Mouse (Mus musculus) gastrocnemius, adult 18-20 months (tissue): Measurements from ENCODE around the gene Iapp. TPM values are rescaled to one million over a fixed set of nuclear protein-coding genes. Genes with fewer than 3 reads are reported as not detected.
"Not testable (repeated sequence)": the region's sequence is repeated elsewhere in the genome, so short reads cannot be mapped to it uniquely, and the experiment has no call there.

Experiments used
- DNase-seq: peaks from one replicate; pipeline ENCODE4 v3.0.0; 2021; ENCODE audit warnings: low spot score
- long read RNA-seq, 2 experiments: library from polyadenylated mRNA; stranded (forward); transcript quantifications; one replicate each; pipeline ENCODE4 v2.0.0; 2021
- total RNA-seq, 2 experiments: library from RNA; stranded (reverse); gene quantifications; 2 replicates each; pipeline ENCODE4 v1.2.3; 2021

Gene Iapp
- not detected for total RNA-seq
- long read RNA-seq, experiment 1, result 0 reads
- long read RNA-seq, experiment 2, result 0 reads

DNA sequence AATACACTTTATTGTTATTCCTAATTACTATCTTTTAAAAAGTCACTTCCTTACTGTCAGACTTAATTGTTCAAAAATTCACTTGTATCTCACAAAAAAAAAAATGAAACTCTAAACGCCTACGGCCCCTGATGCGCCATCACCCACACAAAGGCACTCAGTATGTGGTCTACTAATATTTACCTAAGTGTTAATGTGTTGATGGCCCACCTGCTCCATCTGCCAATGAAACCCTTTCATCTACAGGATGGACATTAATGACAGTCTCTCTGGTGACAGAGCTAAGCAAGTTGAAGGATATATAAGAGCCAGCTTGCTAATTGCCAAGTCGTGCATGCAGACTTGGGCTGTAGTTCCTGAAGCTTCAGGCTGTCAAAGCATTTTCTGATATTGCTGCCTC is at the start of gene Iapp:
Iapp (plus strand) TSS at position 326 of the 400 bp plus-strand sequence.
- no peak for DNase-seq

DNA sequence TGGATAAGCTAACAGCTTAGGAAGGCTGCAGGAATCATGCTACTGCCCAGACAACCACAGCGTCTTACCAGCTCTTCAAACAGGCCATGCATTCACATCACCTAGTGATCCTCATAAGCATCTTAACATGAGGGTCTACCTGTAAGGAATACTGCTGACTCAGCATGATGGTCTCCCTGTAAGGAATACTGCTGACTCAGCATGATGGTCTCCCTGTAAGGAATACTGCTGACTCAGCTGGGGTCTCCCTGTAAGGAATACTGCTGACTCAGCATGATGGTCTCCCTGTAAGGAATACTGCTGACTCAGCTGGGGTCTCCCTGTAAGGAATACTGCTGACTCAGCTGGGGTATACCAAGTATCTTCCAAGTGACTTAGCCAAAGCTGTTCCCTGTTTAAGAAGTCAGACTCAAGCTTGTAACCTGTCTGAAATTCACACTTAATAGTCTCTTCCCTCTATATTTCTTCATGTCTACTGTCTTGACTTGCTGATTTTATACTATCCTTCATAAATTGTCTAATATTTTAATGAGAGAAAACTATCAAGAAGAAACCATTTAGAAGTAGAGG is 47.4 kb upstream of the Iapp start:
- not testable (repeated sequence) for DNase-seq

DNA sequence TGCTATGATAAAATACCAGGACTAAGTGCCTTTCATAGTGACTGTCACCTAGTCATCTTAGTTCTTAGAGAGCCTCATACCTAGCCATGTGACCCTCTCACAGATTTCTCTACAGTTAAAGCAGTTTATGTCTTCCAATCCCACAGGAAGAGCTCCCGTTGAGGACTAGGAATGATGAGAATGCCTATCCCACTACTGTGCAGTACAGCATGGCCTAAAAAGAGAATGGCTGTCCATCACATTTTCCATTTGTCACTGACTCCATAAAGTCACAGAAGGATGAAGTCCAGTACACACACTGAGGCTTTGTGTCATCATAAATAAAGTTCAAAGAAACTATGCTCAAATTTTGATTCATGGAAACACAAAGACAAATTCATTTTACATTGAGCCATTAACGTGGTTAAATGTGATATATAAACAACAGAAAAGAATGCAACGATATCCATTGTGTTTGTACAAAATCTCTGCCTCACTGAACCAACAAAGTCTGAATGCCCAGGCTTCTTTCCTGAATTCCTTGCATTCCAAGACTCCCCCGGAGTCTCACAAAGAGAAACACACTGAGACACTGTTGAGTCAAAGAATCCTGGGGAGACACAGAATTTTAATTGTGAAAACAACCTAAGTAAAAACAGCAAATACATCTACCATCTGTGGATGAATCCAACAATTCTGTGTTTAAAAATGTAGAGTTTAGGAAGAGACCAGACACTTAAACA is 22.3 kb upstream of the Iapp start:
- DNase-seq, result no peak

DNA sequence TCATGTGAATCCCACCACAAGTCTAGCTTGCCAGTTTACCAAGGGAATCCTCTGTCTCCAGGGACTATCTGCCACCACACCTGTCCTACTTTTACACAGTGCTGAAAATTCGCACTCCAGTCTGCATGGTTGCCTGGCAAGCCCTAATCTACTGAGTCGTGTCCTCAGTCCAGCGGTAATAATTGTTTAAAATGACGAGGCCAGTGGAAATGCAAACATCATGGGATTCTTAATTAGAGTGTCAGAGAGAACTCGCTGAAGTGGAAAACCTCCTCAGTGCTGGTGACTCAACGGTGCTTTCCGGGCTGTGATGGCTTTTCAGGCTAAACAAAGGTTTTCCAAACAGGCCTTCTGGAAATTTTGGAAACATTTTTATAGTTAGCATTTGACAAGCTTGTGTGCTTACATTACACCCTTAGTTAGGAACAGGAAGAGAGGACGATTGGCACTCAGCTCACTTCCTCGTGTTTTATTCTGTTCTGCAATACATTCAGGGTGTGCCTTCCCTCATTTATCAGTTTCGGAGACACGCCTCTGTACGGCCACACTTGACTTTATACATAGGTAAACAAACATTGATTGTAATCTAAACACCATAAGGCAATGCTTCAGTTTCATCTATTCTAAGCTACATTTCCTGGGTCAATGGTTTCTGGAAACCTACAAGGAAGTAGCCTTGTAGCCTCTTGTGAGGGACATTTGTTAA is 8.7 kb upstream of the Iapp start:
- DNase-seq, result no peak

DNA sequence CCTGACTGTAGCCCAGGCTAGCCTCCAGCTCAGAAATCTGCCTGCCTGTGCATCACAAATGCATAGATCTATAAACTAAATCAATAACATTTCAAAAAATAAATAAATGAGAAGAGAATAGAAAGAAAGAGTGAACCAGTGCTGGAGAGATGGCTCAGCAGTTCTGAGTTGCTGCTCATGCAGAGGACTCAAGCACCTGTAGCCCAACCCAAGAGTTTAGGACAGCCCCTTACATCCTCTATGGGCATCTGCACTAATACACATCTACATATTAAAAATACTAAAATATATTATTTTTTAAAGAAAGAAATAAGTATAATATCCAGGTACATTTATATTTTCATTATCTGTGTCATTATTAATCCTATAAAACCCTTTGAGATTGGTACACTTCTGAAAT is 6.9 kb downstream of the Iapp start:
- DNase-seq, result no peak

DNA sequence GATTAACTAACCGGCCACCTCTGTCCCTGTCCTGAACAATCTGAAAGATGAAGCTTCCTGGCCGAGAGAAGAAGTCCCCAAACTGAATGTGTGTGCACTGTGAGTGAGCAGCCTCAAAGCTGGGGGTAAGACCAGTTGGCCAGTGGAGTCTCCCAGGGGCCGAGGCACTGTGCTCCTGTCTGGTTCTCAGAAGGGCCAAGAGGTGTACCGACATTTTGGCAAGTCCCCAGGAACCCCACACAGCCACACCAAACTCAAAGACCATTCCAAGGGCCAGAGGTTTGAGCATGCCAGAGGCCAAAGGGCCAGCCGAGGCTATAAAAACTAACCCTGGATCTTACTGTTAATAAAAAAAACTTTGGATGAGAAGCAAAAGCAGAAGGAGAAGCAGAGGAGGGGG is 16.1 kb downstream of the Iapp start:
- DNase-seq, result no peak

DNA sequence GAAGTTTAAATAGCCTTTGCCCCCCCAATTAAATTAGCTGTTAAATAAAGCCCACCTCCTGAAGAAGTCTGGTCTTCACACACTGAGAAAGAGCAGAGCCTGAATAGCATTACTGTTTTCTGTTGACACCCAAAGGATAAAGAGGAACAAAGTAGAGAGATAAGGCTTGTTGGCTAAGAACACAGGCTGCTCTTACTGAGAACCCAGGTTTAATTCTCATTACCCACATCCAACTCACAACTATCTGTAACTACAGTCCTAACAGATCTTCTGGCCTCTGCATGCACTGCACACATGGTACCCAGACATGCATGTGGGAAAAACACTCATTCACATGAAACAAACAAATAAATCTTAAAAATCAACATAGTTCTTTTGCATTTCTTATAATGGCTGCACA is 18.9 kb downstream of the Iapp start:
- DNase-seq, result no peak

DNA sequence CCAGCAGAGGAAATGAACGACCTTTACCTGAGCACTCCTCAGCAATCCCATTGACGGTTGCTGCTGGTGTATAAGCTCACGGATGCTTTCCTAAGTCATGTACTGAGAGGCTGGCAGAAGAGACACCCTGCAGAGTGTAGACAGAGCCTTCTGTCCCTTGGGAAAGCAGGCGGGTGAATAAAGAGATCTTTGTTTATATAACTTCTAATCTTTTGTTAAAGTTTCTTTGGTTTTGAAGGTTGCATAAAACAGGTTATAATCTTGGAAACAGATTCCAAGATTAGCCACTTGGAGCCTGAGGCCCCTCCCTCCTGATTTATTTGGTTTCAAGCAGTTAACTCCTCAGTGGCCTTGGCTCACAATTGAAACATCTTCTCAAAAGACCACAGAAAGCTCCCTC is 24.7 kb downstream of the Iapp start, which contains the start of gene Slco1a5:
Slco1a5 (minus strand) TSS at position 101 of the 400 bp plus-strand sequence.
- no peak for DNase-seq

DNA sequence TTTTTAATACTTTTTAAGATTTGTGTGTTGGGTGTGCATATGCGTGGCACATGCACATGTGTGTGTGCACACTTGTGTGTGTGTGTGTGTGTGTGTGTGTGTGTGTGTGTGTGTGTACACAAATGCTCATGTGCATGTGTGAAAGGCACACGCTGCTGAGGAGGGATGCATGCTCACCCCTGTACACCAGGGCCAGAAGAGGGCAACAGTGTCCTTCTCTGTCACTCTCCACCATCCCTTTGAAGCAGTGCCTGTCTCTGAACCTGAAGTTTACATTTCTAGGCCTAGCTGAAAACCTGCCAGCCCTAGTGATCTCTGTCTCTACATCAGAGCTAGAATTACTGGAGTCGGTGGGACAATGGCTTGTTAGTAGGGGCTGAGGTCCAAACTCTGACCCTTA is 28.4 kb downstream of the Iapp start:
- DNase-seq, result no peak

DNA sequence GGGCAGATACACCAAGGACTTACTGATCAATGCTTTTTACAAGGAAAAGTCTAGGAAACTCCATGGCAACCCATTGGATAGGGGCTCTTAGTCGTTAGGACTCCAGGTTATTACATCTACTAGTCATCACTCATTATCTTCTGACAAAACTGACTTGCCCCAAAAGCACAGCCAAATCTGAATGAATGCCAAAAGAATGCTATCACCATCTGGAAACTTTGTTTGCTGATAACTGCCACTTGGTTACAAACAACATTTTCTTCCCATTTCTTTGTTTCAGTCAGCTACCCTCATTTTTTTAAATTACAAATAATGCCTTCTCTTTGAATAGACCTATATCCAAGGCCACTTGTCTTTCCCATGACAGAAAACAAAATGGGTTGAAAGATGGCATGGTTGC is 31.0 kb downstream of the Iapp start:
- DNase-seq, result no peak

DNA sequence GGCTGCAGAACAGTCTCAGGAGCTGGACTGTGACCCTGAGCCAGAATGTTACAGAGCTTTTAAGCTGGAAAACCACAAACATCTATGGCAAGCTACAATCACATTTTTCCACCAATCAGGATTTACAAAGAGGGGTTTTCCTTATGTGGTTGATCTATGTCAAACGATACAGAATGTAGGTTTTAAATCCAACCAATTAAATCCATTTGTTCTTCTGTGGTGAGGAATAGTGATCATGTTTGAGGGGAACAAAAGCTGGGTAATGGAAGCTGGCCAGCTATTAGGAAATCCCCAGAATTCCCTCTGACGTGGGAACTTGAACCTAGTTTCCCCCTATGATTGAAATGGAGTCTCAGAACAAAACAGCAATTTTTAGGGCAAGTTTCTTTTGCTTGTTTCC is 40.7 kb downstream of the Iapp start:
- DNase-seq, result no peak

DNA sequence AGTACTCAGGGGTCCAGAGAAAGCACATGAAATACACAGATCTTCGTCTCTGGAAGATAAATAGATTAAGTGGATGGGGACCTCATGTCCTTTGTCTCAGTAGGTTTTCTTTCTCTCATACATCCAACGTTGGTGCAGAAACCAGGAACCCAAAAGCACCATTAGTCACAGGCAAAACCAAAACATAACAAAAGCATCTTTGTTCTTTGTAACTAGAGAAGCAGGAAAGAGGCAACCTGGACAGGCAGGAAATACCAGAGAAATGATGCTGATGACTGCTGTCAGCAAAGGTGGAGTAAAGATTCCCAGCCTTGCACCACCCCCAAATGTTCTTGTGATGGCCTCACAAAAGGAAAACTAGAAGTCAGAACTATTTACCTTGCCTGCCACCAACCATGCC is 41.4 kb downstream of the Iapp start:
- DNase-seq, result no peak

DNA sequence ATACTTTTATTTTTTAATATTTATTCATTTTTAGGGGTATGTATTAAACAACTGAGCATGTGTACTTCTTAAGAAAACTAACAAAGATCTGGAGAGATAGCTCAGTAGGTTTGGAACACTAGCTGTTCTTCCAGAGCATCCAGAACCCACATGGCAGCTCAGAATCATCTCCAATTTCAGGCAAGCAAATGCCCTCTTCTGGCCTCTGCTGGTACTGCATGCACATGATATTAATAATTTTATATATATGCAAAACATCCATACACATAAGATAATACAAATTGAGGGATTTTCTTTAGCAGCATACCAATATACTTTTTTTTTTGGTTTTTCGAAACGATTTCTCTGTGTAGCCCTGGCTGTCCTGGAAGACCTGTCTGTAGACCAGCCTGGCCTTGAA is 45.3 kb downstream of the Iapp start:
- DNase-seq, result peak; percentile 11

DNA sequence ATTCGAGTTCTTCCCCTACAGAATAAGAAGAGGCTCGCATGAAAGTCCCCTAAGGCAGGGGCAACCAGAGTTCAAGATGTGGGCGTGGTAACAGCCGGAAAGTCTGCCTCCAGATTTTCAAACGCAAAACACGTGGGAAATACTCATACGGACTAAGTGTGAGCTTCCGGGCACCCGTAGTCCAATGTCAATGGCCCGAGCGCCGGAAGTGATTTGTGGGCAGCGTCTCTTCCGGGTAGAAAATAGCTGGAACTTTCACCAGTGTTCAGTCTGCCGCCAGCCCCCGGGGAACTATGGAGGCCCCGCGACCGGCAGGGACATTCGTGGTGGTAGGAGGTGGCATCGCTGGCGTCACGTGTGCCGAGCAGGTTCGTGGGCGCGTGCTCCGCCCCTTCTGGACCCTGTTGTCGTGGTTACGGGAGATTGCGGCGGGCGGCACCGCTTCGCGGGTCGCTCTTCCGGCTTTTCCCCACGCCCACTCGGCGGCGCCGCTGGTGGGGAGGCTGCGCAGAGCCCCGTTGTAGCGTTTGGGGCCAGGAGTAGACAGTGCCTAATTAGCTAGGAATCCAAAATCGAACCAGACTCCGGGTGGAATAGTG is 47.3 kb downstream of the Iapp start, which contains the start of gene Pyroxd1:
Pyroxd1 (plus strand) TSS at position 215 of the 599 bp plus-strand sequence.
- DNase-seq, result peak; percentile 82

DNA sequence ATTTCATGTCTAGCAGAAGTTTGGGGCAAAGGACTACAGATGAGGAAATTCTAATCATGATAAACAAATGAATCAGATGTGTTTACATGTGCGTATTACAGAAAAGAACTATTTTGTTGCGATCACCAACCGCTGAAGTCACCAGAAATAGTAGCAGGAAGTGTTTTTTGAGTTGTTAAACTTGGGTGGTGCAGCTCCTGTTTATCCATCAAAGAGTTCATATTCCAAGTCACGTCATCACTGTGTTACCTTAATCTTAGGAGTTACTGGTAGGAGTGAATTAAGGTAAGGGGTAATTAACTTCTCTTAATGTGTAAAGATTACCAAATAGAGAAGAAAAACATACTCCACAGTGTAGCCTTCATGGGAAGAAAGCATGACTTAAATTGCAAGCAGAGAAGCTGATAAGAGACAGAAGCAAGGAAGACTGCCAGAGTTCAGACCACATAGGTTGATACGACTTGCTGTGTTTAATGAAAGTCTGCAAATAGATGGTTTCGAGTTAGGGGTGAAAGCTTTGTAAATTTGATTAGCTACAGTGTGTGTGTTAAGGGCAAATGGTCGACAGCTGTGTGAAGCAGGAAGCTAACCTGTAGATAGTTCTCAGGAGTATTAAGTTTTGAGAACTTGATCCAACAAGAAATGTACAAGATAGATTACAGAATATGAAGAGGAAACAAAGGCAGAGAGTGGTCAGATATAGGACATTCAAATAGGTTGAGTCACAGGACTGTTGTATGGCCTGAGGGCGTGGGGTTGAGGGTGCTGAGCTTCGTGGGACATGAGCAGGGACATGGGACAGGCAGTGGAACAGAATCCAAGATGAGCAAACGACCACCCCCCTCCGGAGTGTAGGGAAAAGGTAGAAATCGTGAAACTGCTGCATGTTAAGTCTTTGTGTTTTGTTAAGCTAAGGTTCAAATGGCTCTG is 48.2 kb downstream of the Iapp start:
- no peak for DNase-seq

DNA sequence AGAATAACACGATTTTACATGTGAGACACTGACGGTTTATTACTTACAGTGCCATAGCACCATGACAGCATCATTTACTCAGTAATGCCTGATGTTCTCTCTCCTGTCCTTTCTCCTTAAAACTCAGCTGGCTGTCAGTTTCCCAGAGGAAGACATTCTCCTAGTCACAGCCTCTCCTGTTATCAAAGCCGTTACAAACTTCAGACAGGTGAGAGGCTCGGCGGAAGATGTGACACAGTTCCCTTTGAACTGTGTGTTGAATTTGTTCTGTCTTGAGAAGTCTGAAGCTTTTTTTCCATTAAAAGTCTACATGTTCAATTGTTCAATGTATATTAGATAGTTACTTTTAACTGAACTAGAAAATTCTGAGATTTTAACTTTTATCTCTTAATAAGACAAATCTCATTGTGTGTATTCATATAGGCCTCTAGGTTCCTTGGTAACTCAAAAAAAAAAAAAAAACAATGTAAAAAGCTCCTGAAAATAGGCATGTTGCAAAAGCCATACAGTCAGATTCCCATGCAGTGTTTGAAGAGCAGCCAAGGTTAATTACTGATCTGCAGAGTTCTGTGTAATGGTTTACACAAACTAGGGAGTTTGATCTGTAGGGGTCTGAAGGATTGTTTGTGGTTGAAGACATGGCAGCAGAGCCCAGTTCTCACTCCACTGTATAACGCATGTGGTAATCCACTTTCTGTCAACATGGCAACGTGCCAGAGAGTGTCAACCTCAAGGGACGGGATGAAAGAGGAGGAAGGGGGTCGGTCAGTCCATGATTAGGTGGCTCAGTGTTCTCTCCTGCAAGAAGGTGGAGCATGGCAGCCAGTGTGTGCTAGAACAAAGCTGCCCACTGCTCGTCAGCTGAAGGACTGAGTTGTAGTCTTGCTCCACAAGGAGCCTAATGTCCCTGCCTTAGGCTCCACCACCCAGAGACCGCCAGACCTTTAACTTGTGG is 49.5 kb downstream of the Iapp start:
- no peak for DNase-seq

DNA sequence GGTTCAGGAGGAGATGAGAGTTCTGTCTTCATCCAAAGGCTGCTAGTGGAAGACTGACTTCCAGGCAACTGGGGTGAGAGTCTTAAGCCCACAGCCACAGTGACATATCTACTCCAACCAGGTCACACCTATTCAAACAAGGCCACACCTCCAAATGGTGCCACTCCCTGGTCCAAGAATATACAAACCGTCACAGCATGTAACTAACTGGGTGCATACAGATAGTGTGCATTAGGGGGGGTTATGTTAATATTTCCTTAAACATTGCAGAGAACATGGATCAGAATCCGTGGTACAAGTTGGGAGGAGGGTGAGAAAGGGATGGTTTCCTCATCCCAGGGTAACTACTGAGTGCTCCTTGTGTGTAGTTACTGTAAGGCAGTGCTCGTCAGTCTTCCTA is 53.9 kb downstream of the Iapp start:
- not testable (repeated sequence) for DNase-seq
